Mouse (Mus musculus): ENCODE measurements at regions not wholly inside any gene's neighbourhood (a gene's known extent, or its start where the extent isn't known, plus 50 kb on each side); places are given as distances from the start of the nearest gene placed in this dataset.

DNA sequence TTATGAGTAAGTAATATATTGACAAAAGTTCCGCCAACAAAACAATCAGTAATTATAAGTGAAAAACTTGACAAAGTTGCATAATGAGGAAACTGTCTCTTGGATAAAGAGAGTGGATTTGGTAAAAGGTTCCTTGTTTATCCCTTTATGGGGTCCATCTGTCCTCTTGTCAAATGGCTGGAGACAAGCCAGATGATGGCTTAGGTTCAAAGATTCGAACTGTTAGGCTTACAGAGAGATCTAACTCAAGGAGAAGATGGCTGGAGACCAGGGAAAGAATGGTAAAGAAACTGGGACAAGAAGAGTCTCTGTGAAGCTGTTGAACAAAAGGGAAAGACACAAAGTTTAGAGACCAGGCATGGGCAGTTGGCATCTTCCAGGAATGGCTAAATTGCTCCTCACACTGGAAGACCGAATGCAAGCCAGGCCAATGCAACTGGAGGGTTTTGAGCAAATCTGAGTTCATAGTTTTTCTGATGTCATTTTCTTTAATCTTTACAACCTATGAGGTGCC lies 220.9 kb downstream of the Icos start:
- TF ChIP-seq CTCF (conservative IDR thresholded peaks at IDR 0.05; ENCODE audit: low read length) (no peak), POU5F1 (IDR thresholded peaks at IDR 0.05; ENCODE audit: borderline replicate concordance, low read length) (no peak)
